Mouse (Mus musculus) CH12F3 (cell line): Measurements from ENCODE around the gene Hao2.

Experiments used
- in situ Hi-C: fragments of 300-500 bp; cut with MboI; formaldehyde crosslinking; loops from 2 replicates; pipeline ENCODE4 v1.14.3; 2020; ENCODE audit warnings: low sequenced_read_pairs

Gene Hao2

DNA sequence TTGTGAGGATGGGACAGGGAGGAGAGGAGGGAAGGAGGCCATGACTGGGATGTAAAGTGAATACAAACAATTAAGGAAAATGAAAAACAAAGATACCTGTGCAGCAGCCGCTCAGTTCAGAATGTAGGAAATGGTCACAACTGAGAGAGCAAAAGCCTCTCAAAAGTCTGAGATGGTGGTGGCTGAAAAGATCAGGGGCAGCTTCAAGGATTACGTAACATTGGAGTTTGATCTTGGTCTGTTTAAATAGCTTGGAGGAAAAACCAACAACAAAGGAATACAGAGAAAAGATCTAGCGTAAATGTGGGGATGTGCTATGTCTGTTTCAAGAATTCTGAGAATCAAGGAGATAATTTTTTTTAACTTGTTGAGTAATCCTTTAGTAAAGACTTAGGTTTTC is 33.5 kb downstream of the Hao2 start, which contains the start of gene Hsd3b1:
Gene Hsd3b1 (minus strand): TSS at position 219 of the 400 bp plus-strand sequence.
- in situ Hi-C loops = no loop called here

DNA sequence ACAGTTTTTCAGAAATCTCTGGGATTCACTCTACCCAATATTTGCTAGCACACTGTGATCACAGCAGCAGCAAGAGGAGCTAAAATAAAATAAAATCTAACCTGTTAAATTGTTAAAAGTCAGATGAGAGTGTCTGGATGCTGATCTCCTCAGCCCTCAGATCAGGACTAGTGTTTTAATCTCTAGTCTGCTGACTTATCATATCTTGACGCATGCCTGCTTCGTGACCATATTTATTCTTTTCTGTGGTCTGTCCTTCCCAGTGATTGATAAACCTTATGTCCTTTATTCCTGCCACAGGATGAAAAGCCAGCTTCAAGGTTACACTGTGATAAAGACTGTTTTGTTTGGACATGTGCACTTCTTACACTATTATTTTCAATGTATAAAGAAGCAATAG is 35.0 kb downstream of the Hao2 start:
- in situ Hi-C loops = no loop called here

DNA sequence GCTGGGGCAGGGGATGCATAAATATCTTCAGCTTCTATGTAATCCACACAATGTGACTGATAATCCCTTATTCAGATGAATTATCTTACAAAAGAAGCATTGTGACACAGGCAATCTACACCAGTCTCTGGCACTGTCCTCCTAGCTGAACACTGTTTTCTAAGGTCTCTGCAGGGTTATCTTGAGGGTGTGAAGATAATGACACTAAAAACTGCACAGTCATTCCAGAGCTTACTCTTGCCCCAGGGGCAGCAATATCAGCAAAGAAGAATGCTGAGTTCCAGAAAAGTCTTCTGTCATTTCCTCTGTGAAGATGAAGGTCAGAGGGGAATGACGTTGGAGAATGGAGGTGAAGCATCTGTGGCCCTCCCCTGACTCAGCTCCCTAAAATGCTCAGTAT is 36.1 kb downstream of the Hao2 start:
- in situ Hi-C loops = no loop called here

DNA sequence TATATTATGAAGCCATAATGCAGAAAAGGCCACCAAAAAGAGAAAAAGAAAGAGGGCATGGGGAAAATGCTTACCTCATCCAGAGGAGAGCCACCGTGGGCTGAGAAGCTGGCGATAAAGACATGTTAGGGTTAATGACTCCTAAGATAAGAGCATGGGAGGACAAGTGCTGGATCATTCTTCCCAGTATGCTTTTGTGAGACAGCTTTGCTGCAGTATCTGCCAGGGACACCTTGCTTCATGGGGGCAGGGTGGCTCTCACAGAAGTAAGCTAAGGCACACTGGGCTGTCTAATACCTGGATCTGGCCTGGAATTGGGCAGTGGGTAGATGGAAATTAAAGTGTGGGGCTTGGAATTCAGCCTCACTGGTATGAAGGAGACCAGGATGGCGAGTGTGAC is 37.9 kb downstream of the Hao2 start:
- in situ Hi-C loops = no loop called here

DNA sequence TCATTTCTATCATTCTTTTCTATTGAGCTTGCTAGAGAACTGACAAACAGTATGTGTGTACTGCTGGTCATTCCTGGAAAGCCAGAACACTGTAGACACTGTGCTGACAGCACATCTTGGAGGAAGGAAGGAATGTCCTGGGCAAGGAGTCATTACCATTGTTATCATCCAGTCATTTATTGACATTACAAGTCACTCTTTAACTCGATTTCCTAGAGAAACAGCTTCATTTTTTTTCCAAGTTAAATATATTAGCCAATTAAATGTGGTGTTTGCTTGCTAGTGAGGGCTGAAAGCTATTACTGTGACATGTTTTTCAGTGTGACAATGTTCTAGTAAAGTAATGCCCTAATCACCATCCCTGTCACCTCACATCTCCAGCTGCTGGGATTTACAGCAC is 39.4 kb downstream of the Hao2 start:
- in situ Hi-C loops = no loop called here

DNA sequence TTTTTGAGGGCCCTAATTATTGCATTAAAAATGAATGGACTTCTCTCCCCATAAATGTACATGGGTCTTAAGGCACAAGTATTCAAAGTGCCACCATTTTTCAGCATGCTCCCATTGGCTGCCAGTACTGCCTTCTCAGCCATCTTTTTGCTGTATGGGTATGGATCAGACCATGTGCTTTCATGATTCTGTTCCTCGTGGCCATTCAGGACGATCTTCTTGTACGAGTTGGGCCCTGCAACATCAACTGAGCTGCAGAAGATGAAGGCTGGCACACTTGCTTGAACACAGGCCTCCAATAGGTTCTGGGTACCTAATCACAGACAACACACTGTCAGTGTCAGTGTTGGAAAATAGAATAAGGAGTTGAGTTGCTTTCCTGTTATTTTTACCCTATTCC is 40.0 kb downstream of the Hao2 start:
- in situ Hi-C loops = no loop called here

DNA sequence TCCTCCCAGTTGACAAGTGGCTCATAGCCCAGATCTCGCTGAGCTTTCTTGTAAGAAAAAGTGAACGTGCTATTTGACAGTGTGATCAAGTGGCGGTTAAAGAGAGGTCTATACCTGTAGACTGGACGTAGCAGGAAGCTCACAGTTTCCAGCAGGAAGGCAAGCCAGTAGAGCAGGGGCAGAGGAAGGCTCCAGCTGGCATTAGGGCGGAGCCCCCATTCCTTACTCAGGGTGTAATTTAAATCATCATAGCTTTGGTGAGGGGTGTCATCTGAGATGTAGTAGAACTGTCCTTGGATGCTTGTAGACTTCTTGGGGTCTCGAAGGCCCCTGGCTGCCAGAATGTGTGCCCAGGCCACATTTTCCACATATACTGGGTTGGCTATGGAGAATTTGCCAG is 40.4 kb downstream of the Hao2 start:
- in situ Hi-C loops = no loop called here

DNA sequence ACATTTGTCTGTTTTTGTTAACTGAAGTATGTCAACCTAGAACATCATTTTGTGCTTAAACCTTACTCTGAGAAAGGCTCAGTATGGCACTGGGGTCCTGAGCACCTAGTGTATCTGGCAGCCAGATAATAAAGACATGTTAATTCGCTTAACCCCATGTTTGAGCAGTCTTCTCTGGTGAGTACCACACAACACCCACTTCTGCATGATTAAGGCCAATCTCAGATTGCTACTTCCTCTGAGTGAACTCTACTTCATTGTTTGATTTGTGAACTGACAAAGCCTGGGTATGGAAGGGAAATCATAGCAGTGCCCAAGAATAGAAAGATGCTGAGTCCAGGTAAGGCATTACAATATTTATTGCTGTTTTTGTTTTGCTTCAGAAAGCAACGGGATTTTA is 41.2 kb downstream of the Hao2 start:
- in situ Hi-C loops = no loop called here

DNA sequence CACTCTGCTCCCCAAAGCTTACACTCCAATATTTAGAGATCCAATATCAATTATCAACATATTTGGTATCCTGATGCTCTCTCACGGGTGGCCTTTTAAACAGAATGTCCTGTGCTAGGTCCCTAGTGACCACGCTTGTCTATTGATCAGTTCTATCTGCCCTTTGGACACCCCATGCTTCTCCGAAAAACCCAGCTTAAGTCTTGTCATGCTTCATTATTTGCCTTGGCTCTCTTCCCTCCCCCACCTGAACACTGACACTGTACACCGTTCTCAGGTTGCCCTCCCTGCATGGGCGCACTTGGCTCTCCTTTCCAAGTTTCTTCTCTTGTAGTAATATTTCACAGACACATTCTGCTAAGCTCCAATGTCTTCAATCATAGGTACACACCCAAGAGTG is 42.8 kb downstream of the Hao2 start:
- in situ Hi-C loops = no loop called here

DNA sequence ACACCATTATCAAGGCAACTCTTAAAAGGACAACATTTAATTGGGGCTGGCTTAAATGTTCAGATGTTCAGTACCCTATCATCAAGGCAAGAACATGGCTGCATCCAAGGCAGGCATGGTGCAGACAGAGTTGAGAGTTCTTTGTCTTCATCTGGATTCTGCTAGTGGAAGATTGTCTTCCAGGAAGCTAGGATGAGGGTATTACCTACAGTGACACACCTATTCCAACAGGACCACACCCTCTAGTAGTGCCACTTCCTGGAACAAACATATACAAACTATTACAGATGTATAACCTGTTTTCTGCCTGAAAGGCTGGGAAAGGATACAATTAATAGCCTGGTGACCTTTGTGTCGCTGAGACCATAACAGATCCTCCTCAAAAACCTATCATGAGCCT is 44.1 kb downstream of the Hao2 start:
- in situ Hi-C loops = no loop called here
